Mouse (Mus musculus): Measurements from ENCODE around the gene Hist2h2be. TPM values are rescaled to one million over a fixed set of nuclear protein-coding genes. Genes with fewer than 3 reads are reported as not detected.
"Not testable (repeated sequence)": the region's sequence is repeated elsewhere in the genome, so short reads cannot be mapped to it uniquely, and the experiment has no call there.

Gene Hist2h2be
- polyA plus RNA-seq, 1 experiment from 2014 or later, result 2.3 TPM

DNA sequence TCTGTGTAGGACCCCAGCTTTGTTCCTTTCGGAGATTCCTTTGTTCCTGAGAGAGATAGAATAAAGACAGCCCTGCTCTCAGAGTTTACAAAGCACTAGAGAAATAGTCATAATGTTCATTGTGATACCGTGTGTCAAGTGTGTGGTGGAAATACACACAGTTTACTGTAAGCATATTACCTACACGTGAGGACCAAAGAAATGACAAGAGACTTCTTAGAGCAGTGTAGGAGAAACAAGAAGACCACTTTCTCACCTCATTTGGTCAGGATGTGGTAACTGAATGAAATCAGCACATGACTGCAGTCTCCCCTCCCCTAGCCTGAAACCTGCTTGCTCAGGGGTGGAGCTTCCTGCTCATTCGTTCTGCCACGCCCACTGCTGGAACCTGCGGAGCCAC lies 22.7 kb upstream of the Hist2h2be start:
- peak; percentile 16; the same call in 1 of the 2 replicates for ATAC-seq
- Histone ChIP-seq H3K9me3 (ENCODE audit: low read length) (no peaks in the 10 kb centered on the region), H3K36me3 (ENCODE audit: insufficient read depth, low read length) (no peaks in the 10 kb centered on the region), H3K4me3 (ENCODE audit: low read depth, low read length) (peak overlapping the region; percentile 56), H3K4me2 (replicated peaks; ENCODE audit: low read depth, low read length) (peak overlapping the region; percentile 95), H3K9ac (replicated peaks; ENCODE audit: low read depth) (no peak overlapping the region), H3K27ac (ENCODE audit: low read length) (no peak overlapping the region), H3K27me3 (replicated peaks; ENCODE audit: insufficient read depth, low read length) (no peaks in the 10 kb centered on the region), H3K4me1 (ENCODE audit: insufficient read depth, low read depth, low read length) (peaks cover 12% of the 10 kb centered on the region; the same call in 1 of the 2 replicates)
- no peak for TF ChIP-seq CTCF (IDR thresholded peaks at IDR 0.05)
- no peak for TF ChIP-seq EP300 (IDR thresholded peaks at IDR 0.05)
- peak; percentile 47 for DNase-seq (ENCODE audit: low spot score)
- 3% methylated on average over 6 of the region's 6 CpGs for WGBS

- DNase-seq (ENCODE audit: low spot score); H3K36me3 ChIP-seq (ENCODE audit: insufficient read depth, low read length); H3K9me3 ChIP-seq (ENCODE audit: low read length); H3K27ac ChIP-seq (ENCODE audit: low read length); ATAC-seq; H3K4me3 ChIP-seq (ENCODE audit: low read depth, low read length); H3K4me2 ChIP-seq (replicated peaks; ENCODE audit: low read depth, low read length); H3K27me3 ChIP-seq (replicated peaks; ENCODE audit: insufficient read depth, low read length); H3K9ac ChIP-seq (replicated peaks; ENCODE audit: low read depth): not testable (repeated sequence)
- 25% methylated on average over 7 of the region's 8 CpGs for WGBS
- H3K4me1 ChIP-seq (ENCODE audit: insufficient read depth, low read depth, low read length), result peaks cover 12% of the 10 kb centered on the region; the same call in 1 of the 2 replicates
These were observed 22.2 kb upstream of the Hist2h2be start for GRCm38 (mm10) chr3:96198601-96199251.

- TF ChIP-seq CTCF (IDR thresholded peaks at IDR 0.05) (no peak), EP300 (IDR thresholded peaks at IDR 0.05) (no peak)
- Histone ChIP-seq H3K4me3 (ENCODE audit: low read depth, low read length) (no peak overlapping the region), H3K4me2 (replicated peaks; ENCODE audit: low read depth, low read length) (no peak overlapping the region), H3K4me1 (ENCODE audit: insufficient read depth, low read depth, low read length) (peaks cover 12% of the 10 kb centered on the region; the same call in 1 of the 2 replicates), H3K9ac (replicated peaks; ENCODE audit: low read depth) (no peak overlapping the region), H3K36me3 (ENCODE audit: insufficient read depth, low read length) (no peaks in the 10 kb centered on the region), H3K9me3 (ENCODE audit: low read length) (no peaks in the 10 kb centered on the region), H3K27me3 (replicated peaks; ENCODE audit: insufficient read depth, low read length) (no peaks in the 10 kb centered on the region), H3K27ac (ENCODE audit: low read length) (no peak overlapping the region)
- WGBS, result 37% methylated on average over 2 of the region's 2 CpGs
- no peak for DNase-seq (ENCODE audit: low spot score)
- no peak for ATAC-seq
These were observed 21.2 kb upstream of the Hist2h2be start for GRCm38 (mm10) chr3:96199731-96200130.

DNA sequence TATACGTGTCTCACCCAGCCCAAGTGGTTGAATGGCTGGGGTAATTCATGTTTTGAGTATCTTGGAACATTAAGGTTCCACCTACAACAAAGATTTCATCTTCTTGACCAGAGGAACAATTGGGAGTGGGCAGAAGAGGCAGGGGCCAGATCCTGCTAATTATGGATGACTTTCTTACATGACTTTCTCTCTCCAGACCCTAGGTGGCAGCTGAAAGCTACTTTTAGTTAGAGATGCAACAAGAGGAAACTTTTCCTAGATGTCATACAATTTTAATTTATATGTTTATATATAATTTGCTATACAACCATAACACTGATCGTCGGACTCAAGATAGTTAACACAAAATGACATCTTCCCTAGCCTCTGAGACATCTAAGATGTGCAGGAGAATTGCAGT lies 13.1 kb upstream of the Hist2h2be start:
- H3K9me3 ChIP-seq (ENCODE audit: low read length), result no peaks in the 10 kb centered on the region
- no peak for TF ChIP-seq EP300 (IDR thresholded peaks at IDR 0.05)
- peak; percentile 32 for TF ChIP-seq CTCF (IDR thresholded peaks at IDR 0.05)
- WGBS, result 61% methylated on average over 3 of the region's 3 CpGs
- no peak overlapping the region for H3K4me3 ChIP-seq (ENCODE audit: low read depth, low read length)
- H3K27ac ChIP-seq (ENCODE audit: low read length), result no peak overlapping the region
- H3K27me3 ChIP-seq (replicated peaks; ENCODE audit: insufficient read depth, low read length), result no peaks in the 10 kb centered on the region
- H3K36me3 ChIP-seq (ENCODE audit: insufficient read depth, low read length), result no peaks in the 10 kb centered on the region
- DNase-seq (ENCODE audit: low spot score), result no peak
- no peak overlapping the region for H3K9ac ChIP-seq (replicated peaks; ENCODE audit: low read depth)
- ATAC-seq, result no peak
- H3K4me2 ChIP-seq (replicated peaks; ENCODE audit: low read depth, low read length), result no peak overlapping the region
- no peaks in the 10 kb centered on the region for H3K4me1 ChIP-seq (ENCODE audit: insufficient read depth, low read depth, low read length)

- H3K4me2 ChIP-seq (replicated peaks; ENCODE audit: low read depth, low read length), result no peak overlapping the region
- TF ChIP-seq CTCF (IDR thresholded peaks at IDR 0.05) (peak; percentile 55), EP300 (IDR thresholded peaks at IDR 0.05) (no peak)
- H3K27ac ChIP-seq (ENCODE audit: low read length), result no peak overlapping the region
- H3K4me3 ChIP-seq (ENCODE audit: low read depth, low read length), result no peak overlapping the region
- no peak for ATAC-seq
- no peak overlapping the region for H3K9ac ChIP-seq (replicated peaks; ENCODE audit: low read depth)
- no peaks in the 10 kb centered on the region for H3K9me3 ChIP-seq (ENCODE audit: low read length)
- no peaks in the 10 kb centered on the region for H3K4me1 ChIP-seq (ENCODE audit: insufficient read depth, low read depth, low read length)
- no peak for DNase-seq (ENCODE audit: low spot score)
- H3K36me3 ChIP-seq (ENCODE audit: insufficient read depth, low read length), result no peaks in the 10 kb centered on the region
- 23% methylated on average over 15 of the region's 15 CpGs for WGBS
- no peaks in the 10 kb centered on the region for H3K27me3 ChIP-seq (replicated peaks; ENCODE audit: insufficient read depth, low read length)
These were observed 11.7 kb upstream of the Hist2h2be start for GRCm38 (mm10) chr3:96209242-96209641.

GRCm38 (mm10) chr3:96219191-96219641 lies 1.7 kb upstream of the Hist2h2be start:
- H3K4me3 ChIP-seq (ENCODE audit: low read depth, low read length), result peak overlapping the region; percentile 64
- peak overlapping the region; percentile 35 for H3K9ac ChIP-seq (replicated peaks; ENCODE audit: low read depth)
- H3K36me3 ChIP-seq (ENCODE audit: insufficient read depth, low read length), result no peaks in the 10 kb centered on the region
- H3K4me2 ChIP-seq (replicated peaks; ENCODE audit: low read depth, low read length), result peak overlapping the region; percentile 74
- under 1% methylated on average over 12 of the region's 12 CpGs for WGBS
- no peak for TF ChIP-seq EP300 (IDR thresholded peaks at IDR 0.05)
- peak; percentile 37 for TF ChIP-seq CTCF (IDR thresholded peaks at IDR 0.05)
- ATAC-seq, result 0 out of 2 replicates have a peak, but pooled peaks have one; percentile 0
- no peaks in the 10 kb centered on the region for H3K9me3 ChIP-seq (ENCODE audit: low read length)
- H3K27me3 ChIP-seq (replicated peaks; ENCODE audit: insufficient read depth, low read length), result no peaks in the 10 kb centered on the region
- DNase-seq (ENCODE audit: low spot score), result peak; percentile 50
- H3K4me1 ChIP-seq (ENCODE audit: insufficient read depth, low read depth, low read length), result peaks cover 9% of the 10 kb centered on the region; the same call in 1 of the 2 replicates
- H3K27ac ChIP-seq (ENCODE audit: low read length), result peak overlapping the region; percentile 98
